Mouse (Mus musculus) naive thymus-derived CD4-positive, alpha-beta T cell, adult 2 months (primary cell): ENCODE measurements at regions not wholly inside any gene's neighbourhood (a gene's known extent, or its start where the extent isn't known, plus 50 kb on each side); places are given as distances from the start of the nearest gene placed in this dataset.
A peak's percentile ranks its signal among the peaks of the same experiment; 100 is the strongest.

Experiments
- DNase-seq: peaks from one replicate; pipeline ENCODE4 v3.0.0-alpha.2; 2011; ENCODE audit warnings: low read depth

DNA sequence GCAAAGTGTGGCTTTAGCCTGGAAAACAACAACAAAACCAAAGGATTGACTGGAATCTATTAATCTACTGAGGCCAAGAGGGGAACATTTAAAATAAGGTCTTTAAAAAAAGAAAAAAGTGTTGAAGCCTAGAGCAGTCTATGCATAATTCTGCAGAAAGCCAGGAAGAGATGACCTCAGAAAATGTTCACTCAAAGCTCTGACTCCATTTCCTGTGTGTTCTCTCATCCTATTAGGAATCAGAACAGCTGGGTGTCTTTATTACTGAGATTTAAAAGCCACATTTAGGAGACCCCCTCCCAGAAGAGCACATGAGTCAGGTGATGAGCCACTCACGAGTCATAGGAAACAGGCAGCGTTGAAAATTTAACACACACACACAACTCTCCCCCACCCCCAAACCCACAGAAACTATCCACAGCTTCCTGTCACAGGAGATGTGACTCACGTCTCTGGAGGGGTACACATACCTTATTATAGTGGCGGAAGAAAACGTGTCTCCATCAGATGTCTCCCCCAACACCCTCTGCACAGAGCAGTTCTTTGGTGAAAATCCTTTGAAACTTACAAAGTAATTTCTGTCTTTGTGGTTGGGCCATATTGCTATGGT lies 140.2 kb upstream of the Hmga2 start:
- DNase-seq, result peak; percentile 77

DNA sequence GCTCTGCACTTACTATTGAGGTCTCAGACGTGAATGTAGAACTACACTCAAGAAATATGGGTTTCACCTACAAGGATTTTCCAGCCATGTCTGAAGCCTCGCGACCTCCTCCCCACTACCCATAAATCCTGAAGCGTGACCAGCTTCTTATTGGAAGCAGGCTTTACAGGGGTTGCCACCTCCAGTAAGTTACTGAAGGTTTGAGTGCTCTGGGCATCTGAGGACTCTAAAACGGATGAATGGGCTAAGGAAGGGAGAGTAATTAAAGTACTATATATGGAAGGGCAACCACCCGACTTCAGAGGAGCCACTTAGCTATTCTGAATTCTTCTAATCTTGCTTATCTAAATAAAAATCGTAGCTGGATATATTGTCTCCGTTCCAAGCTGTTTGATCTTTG lies 136.1 kb upstream of the Hmga2 start:
- no peak for DNase-seq

GRCm38 (mm10) chr10:120610076-120610475 lies 133.8 kb upstream of the Hmga2 start:
- DNase-seq, result no peak

DNA sequence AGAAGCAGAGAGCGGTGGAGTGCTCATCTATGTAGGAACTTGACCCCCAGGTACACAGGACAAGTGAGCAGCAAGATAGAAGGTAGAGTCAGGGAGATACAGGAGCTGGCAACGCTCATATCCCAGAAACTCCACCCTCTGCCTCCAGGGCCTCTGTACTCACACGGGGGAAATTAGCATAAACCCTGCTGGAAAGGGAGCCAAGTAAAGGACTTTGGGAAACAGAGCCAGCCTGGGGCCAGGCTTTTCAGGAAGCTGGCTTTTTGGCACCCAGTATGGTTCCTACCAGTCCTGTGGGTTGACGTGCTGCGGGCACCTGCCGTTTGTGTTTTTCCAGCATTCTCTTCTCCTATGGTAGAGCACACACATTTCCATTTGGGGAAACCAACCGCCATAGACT lies 128.2 kb upstream of the Hmga2 start:
- no peak for DNase-seq

DNA sequence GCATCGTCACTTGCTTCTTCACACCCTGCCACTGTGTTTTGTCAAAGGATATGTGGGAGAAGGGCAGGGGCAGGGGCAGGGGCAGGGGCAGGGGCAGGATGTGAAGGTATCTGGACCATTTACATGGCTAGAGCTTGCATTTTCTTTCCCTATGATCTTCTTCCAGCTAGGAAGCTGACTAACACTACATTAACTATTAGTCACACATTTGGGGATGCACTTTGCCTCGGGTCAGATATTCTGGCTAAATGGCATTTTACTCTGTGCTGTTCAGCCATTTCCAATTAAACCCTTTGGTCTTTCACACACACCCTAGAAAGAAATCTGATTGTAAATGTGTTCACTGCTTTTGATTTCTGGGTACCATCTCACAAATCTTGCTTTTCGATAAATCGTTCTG lies 126.9 kb upstream of the Hmga2 start:
- no peak for DNase-seq

DNA sequence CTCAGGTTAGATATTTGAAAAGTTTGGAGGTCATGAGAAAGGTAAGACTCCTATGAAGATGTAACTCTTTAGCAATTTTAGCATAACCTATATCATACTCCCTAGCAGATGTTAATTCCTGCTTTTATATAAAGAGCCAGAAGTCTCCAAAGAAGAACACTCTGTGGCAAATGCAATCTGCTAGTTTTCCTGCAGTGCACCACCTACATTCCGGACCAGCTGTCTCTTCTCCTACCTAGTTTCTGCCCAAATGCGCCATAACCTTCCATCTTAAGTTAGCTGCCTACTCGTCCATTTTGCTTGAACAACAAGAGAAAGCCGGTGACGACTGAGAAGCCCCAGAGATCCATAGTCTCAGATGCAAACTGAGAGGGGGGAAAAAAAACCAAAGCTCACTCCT lies 124.5 kb upstream of the Hmga2 start:
- DNase-seq, result no peak

DNA sequence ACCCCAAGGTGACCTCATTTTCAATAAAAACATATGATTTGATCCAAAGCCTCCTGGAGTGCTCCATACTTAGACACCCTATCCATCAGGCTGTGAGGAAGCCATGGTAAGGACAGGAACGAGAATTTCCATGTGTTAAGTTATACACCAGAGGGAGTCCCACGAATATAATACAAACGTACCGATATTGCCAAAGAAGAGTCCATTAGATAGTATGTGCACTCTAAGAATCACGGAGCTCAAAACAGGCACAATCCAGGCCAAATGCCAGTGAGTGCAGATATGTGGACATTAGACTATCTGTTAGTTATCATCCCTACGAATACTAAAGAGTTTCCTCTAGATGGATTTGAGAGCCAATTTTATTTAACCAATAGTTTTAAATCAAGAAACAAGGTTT lies 123.3 kb upstream of the Hmga2 start:
- no peak for DNase-seq

DNA sequence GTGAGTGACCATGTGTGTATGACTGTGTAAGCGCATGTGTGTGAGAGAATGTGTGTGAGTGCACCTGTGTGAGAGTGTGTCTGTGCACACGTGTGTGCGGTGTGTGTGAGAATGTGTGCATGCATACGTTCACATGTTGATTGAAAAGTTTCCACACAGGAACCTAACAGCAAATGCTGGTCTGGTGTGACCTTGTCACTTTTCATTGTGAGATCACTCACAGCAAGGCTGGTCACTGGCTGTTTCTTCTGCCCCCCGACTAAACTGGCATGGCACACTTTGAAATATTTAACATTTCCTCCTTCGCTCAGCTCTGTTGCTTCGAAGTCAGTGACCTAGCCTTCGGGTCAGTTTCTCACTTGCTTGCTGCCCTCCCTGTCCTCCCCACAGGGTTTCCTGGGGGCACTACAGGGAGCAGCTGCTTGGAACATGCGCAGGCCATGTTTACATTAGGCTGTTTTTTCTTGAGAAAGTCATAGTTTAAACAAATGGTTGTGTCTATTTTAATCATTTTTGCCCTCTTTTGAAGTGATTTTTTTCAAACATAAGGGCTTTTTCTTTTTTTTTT lies 121.1 kb upstream of the Hmga2 start:
- no peak for DNase-seq

- DNase-seq, result no peak
Measured at GRCm38 (mm10) chr10:120595145-120595544, 118.9 kb upstream of the Hmga2 start.

DNA sequence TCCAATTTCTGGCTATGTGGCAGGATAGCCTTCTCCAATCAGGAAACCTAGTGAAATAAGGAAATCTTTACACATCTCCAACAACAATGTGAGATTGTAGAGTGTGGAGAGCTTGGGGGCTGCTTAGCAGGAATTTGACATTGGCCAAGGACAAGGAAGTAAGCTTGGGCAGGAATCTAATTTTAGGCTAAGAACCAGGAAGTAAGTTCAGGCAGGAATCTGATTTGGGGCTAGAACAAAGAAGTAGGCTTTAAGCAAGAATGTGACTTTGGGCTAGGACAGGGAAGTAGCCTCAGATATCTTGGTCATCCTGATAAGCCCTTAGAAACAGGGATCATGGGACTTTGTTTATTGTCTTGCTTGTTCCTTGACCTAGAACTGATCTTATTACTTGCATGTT lies 117.6 kb upstream of the Hmga2 start:
- no peak for DNase-seq

DNA sequence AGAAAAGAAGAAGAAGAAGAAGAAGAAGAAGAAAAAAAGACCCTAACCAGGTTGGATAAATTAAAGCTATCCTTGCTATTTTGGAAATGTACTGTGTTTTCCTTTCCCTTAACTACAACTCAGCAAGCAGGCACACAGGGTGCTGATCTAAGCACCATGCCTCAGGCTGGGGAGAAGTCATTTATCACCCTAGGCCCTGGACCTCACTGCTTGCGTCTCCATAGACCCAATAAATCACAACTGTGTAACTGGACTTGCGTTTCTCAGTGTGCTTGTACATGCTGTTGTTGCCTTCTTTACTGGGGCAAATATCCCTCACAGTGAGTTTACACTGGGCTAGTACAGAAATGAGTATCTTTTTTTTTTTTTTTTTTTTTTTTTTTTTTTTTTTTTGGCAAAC lies 113.4 kb upstream of the Hmga2 start:
- DNase-seq, result no peak

DNA sequence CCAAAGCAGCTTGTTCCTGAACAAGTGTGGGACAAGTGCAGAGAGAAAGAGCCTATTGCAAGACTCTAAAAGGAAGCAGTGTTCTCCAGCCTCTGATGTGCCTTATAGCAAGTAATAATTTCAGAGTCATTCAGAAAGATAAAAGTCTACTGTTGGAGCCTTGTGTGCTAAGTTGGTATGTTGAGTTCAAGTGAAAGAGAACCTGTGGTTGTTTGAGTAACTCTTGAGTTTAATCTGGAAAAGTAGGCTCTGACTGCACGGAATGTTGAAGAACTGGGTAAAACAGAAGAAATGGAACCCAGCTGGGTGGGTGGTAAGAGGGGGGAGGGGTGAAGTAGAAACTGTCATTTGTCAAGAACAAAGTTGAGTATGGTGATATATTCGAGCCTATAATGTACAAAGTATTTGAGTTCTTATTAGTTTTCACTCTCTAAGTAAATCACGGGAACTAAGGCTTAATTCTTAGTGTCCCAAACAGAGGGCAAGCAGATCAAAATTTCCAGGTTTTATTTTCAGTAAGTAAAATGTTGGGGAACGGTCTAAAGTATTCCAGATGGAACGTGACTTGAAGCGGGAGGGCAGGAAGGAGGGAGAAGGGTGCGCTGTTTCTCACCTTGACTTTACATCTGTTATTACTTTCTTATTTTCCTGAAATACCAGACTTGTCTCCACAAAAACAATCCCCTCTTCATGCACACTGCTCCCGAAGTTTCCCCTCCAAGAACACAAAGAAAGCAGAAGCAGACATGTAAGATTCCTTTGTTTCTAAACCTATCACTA lies 111.8 kb upstream of the Hmga2 start:
- DNase-seq, result no peak

DNA sequence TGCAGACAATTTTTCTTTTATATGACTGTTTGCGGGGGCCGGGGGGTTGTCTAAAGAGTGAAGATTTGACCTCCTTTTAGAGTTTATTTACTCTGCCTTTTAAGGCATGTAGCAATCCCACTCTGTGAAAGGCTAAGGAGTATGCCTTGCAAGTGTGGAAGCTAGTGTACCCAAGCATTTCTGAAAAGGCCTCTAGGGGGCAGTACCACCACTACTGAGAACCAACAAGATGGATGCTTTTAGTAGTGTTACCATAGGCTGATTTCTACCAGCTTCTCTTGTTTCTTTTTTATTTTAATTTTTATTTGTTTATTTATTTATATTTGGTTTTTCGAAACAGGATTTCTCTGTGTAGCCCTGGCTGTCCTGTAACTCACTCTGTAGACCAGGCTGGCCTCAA lies 110.9 kb upstream of the Hmga2 start:
- peak; percentile 78 for DNase-seq

DNA sequence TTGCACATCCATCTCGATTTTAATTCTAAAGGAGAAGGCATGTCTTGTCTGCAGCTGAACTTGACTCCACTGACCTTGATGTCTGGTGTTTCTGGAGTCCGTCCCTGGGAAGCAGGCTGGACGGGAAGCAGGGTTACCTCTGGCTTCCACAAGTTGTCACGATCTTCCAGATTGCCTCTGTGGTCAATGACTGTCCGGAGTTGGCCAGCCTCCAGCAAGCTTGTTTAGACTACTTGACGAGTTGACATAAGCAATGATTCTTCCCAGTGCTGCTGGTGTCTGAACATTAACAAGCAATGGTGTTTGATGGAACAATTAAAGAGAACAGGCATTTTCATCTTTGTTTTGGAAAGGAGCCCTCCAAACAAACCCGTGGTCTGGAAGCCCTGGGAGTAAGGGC lies 106.2 kb upstream of the Hmga2 start:
- no peak for DNase-seq

- DNase-seq, result no peak
Measured at GRCm38 (mm10) chr10:120581547-120581946, 105.3 kb upstream of the Hmga2 start.

- DNase-seq, result no peak
Measured at GRCm38 (mm10) chr10:120576886-120577285, 100.6 kb upstream of the Hmga2 start.

DNA sequence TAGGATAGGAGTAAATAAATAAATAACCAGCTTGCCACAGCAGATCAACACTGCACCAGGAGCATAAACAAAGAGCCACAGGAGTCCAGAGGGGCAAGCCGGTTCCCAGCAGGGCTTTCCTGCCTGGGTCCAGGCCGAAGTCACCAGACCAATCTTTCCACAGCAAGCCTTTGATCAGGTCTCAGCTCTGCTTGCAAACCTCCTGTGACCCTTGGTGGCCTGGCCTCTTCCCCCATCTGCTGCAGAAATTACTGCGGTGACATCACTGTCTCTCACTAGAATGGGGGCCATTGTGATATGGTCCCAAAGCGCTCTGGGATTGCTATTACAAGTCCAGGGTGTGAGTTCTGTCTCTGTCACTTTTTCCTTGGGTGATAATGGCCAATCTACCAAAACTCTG lies 99.9 kb upstream of the Hmga2 start:
- no peak for DNase-seq

DNA sequence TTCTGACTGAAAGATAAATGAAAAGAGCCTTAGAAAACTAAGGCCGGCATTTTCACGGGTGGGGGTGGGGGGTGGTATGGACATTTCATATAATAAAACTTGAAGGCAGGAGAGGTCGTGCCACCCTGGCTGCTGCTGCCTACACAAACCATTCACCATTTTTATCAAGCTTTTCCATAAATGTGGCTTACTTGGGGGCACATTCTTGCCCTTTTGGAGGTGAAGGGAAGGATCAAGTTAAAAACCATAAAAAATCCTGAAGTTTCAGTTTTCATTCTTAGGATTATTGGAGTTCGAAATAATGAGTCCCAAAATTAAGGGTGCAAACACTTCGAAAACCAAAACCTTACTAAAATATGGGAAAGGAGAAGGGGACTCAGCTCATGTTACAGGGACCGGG lies 95.1 kb upstream of the Hmga2 start:
- no peak for DNase-seq

DNA sequence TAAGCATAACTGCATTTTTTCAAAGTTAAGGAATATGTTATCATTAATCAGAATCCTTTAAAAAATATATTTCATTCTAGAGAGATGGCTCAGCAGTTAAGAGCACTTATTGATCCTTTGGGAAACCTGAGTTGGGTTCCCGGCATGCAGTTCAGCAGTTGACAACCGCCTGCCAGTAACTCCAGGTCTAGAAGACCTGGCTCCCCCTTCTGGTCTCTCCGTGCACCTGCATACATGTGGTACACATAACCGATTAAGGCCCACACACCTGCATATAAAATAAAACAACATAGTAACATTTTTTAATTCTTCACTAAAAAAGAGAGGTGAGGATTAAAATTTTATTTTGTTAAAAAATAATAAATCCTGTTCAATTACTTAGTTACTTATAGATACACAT lies 89.7 kb upstream of the Hmga2 start:
- no peak for DNase-seq

DNA sequence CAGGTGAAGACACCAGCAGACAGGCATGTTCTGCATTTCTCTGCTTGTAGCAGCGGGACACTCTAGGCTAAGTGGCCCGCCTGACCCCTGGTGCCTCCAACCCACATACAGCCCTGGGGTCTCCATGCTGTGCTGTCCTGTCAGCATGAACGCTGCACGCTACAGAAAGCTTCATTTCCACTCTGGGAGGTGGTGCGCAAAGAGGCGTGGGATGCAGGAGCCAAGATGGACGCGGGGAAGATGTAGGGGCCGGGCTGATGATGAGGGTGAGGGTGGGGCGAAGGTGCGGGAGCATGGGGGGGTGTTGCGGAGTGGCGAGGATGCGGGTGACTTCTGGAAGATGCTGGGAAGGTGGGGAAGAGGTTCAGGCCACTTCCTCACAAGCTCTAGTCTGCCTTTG lies 88.6 kb upstream of the Hmga2 start:
- DNase-seq, result no peak

DNA sequence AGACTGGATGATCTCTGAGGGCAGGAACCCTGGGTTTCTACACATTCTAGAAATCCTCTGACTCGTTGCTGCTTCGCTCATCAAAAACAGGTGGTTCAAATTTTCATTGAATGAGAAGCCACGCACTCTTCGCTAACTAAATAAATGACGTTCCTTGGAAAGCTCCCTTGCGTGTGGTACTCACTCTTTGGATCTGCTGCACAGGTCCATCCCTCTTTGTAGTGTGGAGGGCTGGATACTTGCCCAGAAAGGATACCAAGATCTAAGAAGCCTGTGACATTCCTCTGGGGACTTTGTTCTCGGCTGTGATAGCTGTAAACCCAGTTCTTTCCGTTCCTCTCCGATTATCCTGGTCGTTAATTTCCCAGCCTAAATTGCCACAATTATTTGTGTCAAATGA lies 87.7 kb upstream of the Hmga2 start:
- DNase-seq, result no peak

- DNase-seq, result no peak
Measured at GRCm38 (mm10) chr10:120561821-120562220, 85.6 kb upstream of the Hmga2 start.

- DNase-seq, result no peak
Measured at GRCm38 (mm10) chr10:120557850-120558447, 81.7 kb upstream of the Hmga2 start.
